Mouse (Mus musculus): ENCODE results near the gene Col8a2. TPM values are rescaled to one million over a fixed set of nuclear protein-coding genes. Genes with fewer than 3 reads are reported as not detected.

The Col8a2 gene
- polyA plus RNA-seq, 1 experiment from 2014 or later = 5.8 TPM

- no peak for ATAC-seq
- Histone ChIP-seq H3K27me3 (replicated peaks; ENCODE audit: control insufficient read depth, insufficient read depth, low read length) (no peaks in the 10 kb centered on the region), H3K9ac (ENCODE audit: low read depth, low read length) (0 out of 2 replicates have a peak overlapping the region, but pooled peaks have one; percentile 23), H3K36me3 (ENCODE audit: control insufficient read depth, insufficient read depth, low read length) (peaks cover 19% of the 10 kb centered on the region), H3K4me3 (ENCODE audit: low read length) (no peak overlapping the region), H3K9me3 (ENCODE audit: control insufficient read depth, low read length) (no peaks in the 10 kb centered on the region), H3K4me2 (ENCODE audit: low read length) (no peak overlapping the region), H3K4me1 (ENCODE audit: control insufficient read depth, insufficient read depth, low read depth, low read length) (no peaks in the 10 kb centered on the region; the same call in 1 of the 2 replicates), H3K27ac (ENCODE audit: low read depth, low read length) (no peak overlapping the region)
- WGBS = 73% methylated on average over 13 of the region's 13 CpGs
Observed at GRCm38 (mm10) chr4:126275681-126276131, 10.9 kb upstream of the Col8a2 start.

- Histone ChIP-seq H3K27ac (ENCODE audit: low read depth, low read length) (no peak overlapping the region), H3K36me3 (ENCODE audit: control insufficient read depth, insufficient read depth, low read length) (peaks cover 13% of the 10 kb centered on the region), H3K4me1 (ENCODE audit: control insufficient read depth, insufficient read depth, low read depth, low read length) (no peaks in the 10 kb centered on the region; the same call in 1 of the 2 replicates), H3K9me3 (ENCODE audit: control insufficient read depth, low read length) (no peaks in the 10 kb centered on the region), H3K9ac (ENCODE audit: low read depth, low read length) (no peak overlapping the region), H3K27me3 (replicated peaks; ENCODE audit: control insufficient read depth, insufficient read depth, low read length) (no peaks in the 10 kb centered on the region), H3K4me2 (ENCODE audit: low read length) (no peak overlapping the region), H3K4me3 (ENCODE audit: low read length) (no peak overlapping the region)
- ATAC-seq = peak; percentile 75
- WGBS = 9% methylated on average over 13 of the region's 13 CpGs
Observed at GRCm38 (mm10) chr4:126277906-126278564, 8.6 kb upstream of the Col8a2 start.

- Histone ChIP-seq H3K9me3 (ENCODE audit: control insufficient read depth, low read length) (no peaks in the 10 kb centered on the region), H3K4me1 (ENCODE audit: control insufficient read depth, insufficient read depth, low read depth, low read length) (no peaks in the 10 kb centered on the region; the same call in 1 of the 2 replicates), H3K27me3 (replicated peaks; ENCODE audit: control insufficient read depth, insufficient read depth, low read length) (no peaks in the 10 kb centered on the region), H3K27ac (ENCODE audit: low read depth, low read length) (no peak overlapping the region), H3K4me3 (ENCODE audit: low read length) (no peak overlapping the region), H3K9ac (ENCODE audit: low read depth, low read length) (no peak overlapping the region), H3K4me2 (ENCODE audit: low read length) (no peak overlapping the region), H3K36me3 (ENCODE audit: control insufficient read depth, insufficient read depth, low read length) (peaks cover 11% of the 10 kb centered on the region)
- no peak for ATAC-seq
- 45% methylated on average over 9 of the region's 9 CpGs for WGBS
Observed at GRCm38 (mm10) chr4:126278565-126278915, 8.1 kb upstream of the Col8a2 start.

- 56% methylated on average over 9 of the region's 9 CpGs for WGBS
- Histone ChIP-seq H3K4me2 (ENCODE audit: low read length) (no peak overlapping the region), H3K9ac (ENCODE audit: low read depth, low read length) (no peak overlapping the region), H3K4me3 (ENCODE audit: low read length) (no peak overlapping the region), H3K9me3 (ENCODE audit: control insufficient read depth, low read length) (no peaks in the 10 kb centered on the region), H3K27ac (ENCODE audit: low read depth, low read length) (no peak overlapping the region), H3K4me1 (ENCODE audit: control insufficient read depth, insufficient read depth, low read depth, low read length) (no peaks in the 10 kb centered on the region; the same call in 1 of the 2 replicates), H3K27me3 (replicated peaks; ENCODE audit: control insufficient read depth, insufficient read depth, low read length) (peaks cover under 1% of the 10 kb centered on the region; the same call in 1 of the 2 replicates), H3K36me3 (ENCODE audit: control insufficient read depth, insufficient read depth, low read length) (peaks cover 8% of the 10 kb centered on the region)
- ATAC-seq = no peak
Observed at GRCm38 (mm10) chr4:126278961-126279360, 7.6 kb upstream of the Col8a2 start.

GRCm38 (mm10) chr4:126281706-126282105 is 4.9 kb upstream of the Col8a2 start:
- Histone ChIP-seq H3K9me3 (ENCODE audit: control insufficient read depth, low read length) (peaks cover 4% of the 10 kb centered on the region; the same call in 1 of the 2 replicates), H3K9ac (ENCODE audit: low read depth, low read length) (no peak overlapping the region), H3K27ac (ENCODE audit: low read depth, low read length) (no peak overlapping the region), H3K4me1 (ENCODE audit: control insufficient read depth, insufficient read depth, low read depth, low read length) (peaks cover 4% of the 10 kb centered on the region), H3K36me3 (ENCODE audit: control insufficient read depth, insufficient read depth, low read length) (no peaks in the 10 kb centered on the region), H3K4me2 (ENCODE audit: low read length) (no peak overlapping the region), H3K4me3 (ENCODE audit: low read length) (no peak overlapping the region), H3K27me3 (replicated peaks; ENCODE audit: control insufficient read depth, insufficient read depth, low read length) (peaks cover 17% of the 10 kb centered on the region)
- no peak for ATAC-seq
- WGBS = 71% methylated on average over 9 of the region's 9 CpGs

- Histone ChIP-seq H3K27ac (ENCODE audit: low read depth, low read length) (no peak overlapping the region), H3K4me3 (ENCODE audit: low read length) (no peak overlapping the region), H3K9me3 (ENCODE audit: control insufficient read depth, low read length) (peaks cover 4% of the 10 kb centered on the region; the same call in 1 of the 2 replicates), H3K9ac (ENCODE audit: low read depth, low read length) (no peak overlapping the region), H3K36me3 (ENCODE audit: control insufficient read depth, insufficient read depth, low read length) (no peaks in the 10 kb centered on the region), H3K27me3 (replicated peaks; ENCODE audit: control insufficient read depth, insufficient read depth, low read length) (peaks cover 28% of the 10 kb centered on the region), H3K4me2 (ENCODE audit: low read length) (no peak overlapping the region), H3K4me1 (ENCODE audit: control insufficient read depth, insufficient read depth, low read depth, low read length) (peaks cover 4% of the 10 kb centered on the region; the same call in 1 of the 2 replicates)
- WGBS = 90% methylated on average over 8 of the region's 8 CpGs
- ATAC-seq = no peak
Observed at GRCm38 (mm10) chr4:126283582-126283981, 3.0 kb upstream of the Col8a2 start.

- Histone ChIP-seq H3K27ac (ENCODE audit: low read depth, low read length) (no peak overlapping the region), H3K4me1 (ENCODE audit: control insufficient read depth, insufficient read depth, low read depth, low read length) (peaks cover 4% of the 10 kb centered on the region; the same call in 1 of the 2 replicates), H3K27me3 (replicated peaks; ENCODE audit: control insufficient read depth, insufficient read depth, low read length) (peaks cover 28% of the 10 kb centered on the region), H3K4me3 (ENCODE audit: low read length) (no peak overlapping the region), H3K4me2 (ENCODE audit: low read length) (no peak overlapping the region), H3K9me3 (ENCODE audit: control insufficient read depth, low read length) (peaks cover 4% of the 10 kb centered on the region; the same call in 1 of the 2 replicates), H3K9ac (ENCODE audit: low read depth, low read length) (no peak overlapping the region), H3K36me3 (ENCODE audit: control insufficient read depth, insufficient read depth, low read length) (no peaks in the 10 kb centered on the region)
- ATAC-seq = no peak
- 33% methylated on average over 11 of the region's 11 CpGs for WGBS
Observed at GRCm38 (mm10) chr4:126287302-126287995, 856 bp downstream of the Col8a2 start.

- H3K27ac ChIP-seq (ENCODE audit: low read depth, low read length) = no peak overlapping the region
- WGBS = 35% methylated on average over 17 of the region's 17 CpGs
- H3K36me3 ChIP-seq (ENCODE audit: control insufficient read depth, insufficient read depth, low read length) = no peaks in the 10 kb centered on the region
- H3K4me3 ChIP-seq (ENCODE audit: low read length) = no peak overlapping the region
- H3K27me3 ChIP-seq (replicated peaks; ENCODE audit: control insufficient read depth, insufficient read depth, low read length) = peaks cover 28% of the 10 kb centered on the region
- H3K9me3 ChIP-seq (ENCODE audit: control insufficient read depth, low read length) = peaks cover 4% of the 10 kb centered on the region; the same call in 1 of the 2 replicates
- peak overlapping the region; percentile 6; the same call in 1 of the 2 replicates for H3K4me2 ChIP-seq (ENCODE audit: low read length)
- peaks cover 4% of the 10 kb centered on the region; the same call in 1 of the 2 replicates for H3K4me1 ChIP-seq (ENCODE audit: control insufficient read depth, insufficient read depth, low read depth, low read length)
- ATAC-seq = 0 out of 2 replicates have a peak, but pooled peaks have one; percentile 30
- H3K9ac ChIP-seq (ENCODE audit: low read depth, low read length) = no peak overlapping the region
Observed at GRCm38 (mm10) chr4:126288085-126288666, 1.6 kb downstream of the Col8a2 start.

GRCm38 (mm10) chr4:126290314-126290713 is 3.7 kb downstream of the Col8a2 start:
- Histone ChIP-seq H3K4me3 (ENCODE audit: low read length) (no peak overlapping the region), H3K9me3 (ENCODE audit: control insufficient read depth, low read length) (peaks cover 4% of the 10 kb centered on the region; the same call in 1 of the 2 replicates), H3K9ac (ENCODE audit: low read depth, low read length) (no peak overlapping the region), H3K4me2 (ENCODE audit: low read length) (no peak overlapping the region), H3K27ac (ENCODE audit: low read depth, low read length) (no peak overlapping the region), H3K36me3 (ENCODE audit: control insufficient read depth, insufficient read depth, low read length) (no peaks in the 10 kb centered on the region), H3K4me1 (ENCODE audit: control insufficient read depth, insufficient read depth, low read depth, low read length) (peaks cover 4% of the 10 kb centered on the region; the same call in 1 of the 2 replicates), H3K27me3 (replicated peaks; ENCODE audit: control insufficient read depth, insufficient read depth, low read length) (peaks cover 22% of the 10 kb centered on the region)
- no peak for ATAC-seq
- 86% methylated on average over 8 of the region's 8 CpGs for WGBS

Measured in hindbrain, embryonic 16.5 days (tissue).